Comparison of ENCODE assay signal across 32 mouse cellular contexts in genomic region chr1:97979422-97979821, GRCm38 (mm10).
"Had no signal": no experiment of that assay in that cellular context is flagged by ENCODE, and none has a peak within 500 bp of the region (broad histone marks: within the 10 kb centered on the region; RNA-seq: fewer than 3 reads in every experiment).

No protein-coding gene starts in this region.

- H3K9me3 ChIP-seq: limb, embryonic 12.5 days; limb, embryonic 13.5 days; limb, embryonic 15.5 days; liver, embryonic 12.5 days; liver, embryonic 13.5 days; liver, embryonic 15.5 days; lung, embryonic 15.5 days; megakaryocyte, embryonic 14.5 days; midbrain, embryonic 10.5 days; midbrain, embryonic 12.5 days; midbrain, embryonic 13.5 days; midbrain, embryonic 15.5 days; neural tube, embryonic 12.5 days; neural tube, embryonic 13.5 days had no signal

- H3K4me3 ChIP-seq: limb, embryonic 12.5 days; limb, embryonic 13.5 days; limb, embryonic 15.5 days; liver, embryonic 12.5 days; liver, embryonic 13.5 days; liver, embryonic 15.5 days; lung, embryonic 15.5 days; megakaryocyte, embryonic 14.5 days; midbrain, embryonic 10.5 days; midbrain, embryonic 12.5 days; midbrain, embryonic 13.5 days; midbrain, embryonic 15.5 days; myocyte; neural tube, embryonic 12.5 days; neural tube, embryonic 13.5 days had no signal

- H3K4me2 ChIP-seq: limb, embryonic 12.5 days; limb, embryonic 13.5 days; limb, embryonic 15.5 days; liver, embryonic 11.5 days; liver, embryonic 12.5 days; liver, embryonic 13.5 days; liver, embryonic 15.5 days; lung, embryonic 14.5 days; lung, embryonic 15.5 days; midbrain, embryonic 11.5 days; midbrain, embryonic 12.5 days; midbrain, embryonic 13.5 days; midbrain, embryonic 15.5 days; neural tube, embryonic 12.5 days; neural tube, embryonic 13.5 days had no signal

- H3K27ac ChIP-seq: limb, embryonic 12.5 days; limb, embryonic 13.5 days; limb, embryonic 15.5 days; liver, embryonic 12.5 days; liver, embryonic 13.5 days; liver, embryonic 14.5 days; liver, embryonic 15.5 days; lung, embryonic 15.5 days; macrophage; midbrain, embryonic 10.5 days; midbrain, embryonic 12.5 days; midbrain, embryonic 13.5 days; midbrain, embryonic 15.5 days; neural tube, embryonic 12.5 days; neural tube, embryonic 13.5 days had no signal

- H3K9ac ChIP-seq: limb, embryonic 12.5 days; limb, embryonic 13.5 days; limb, embryonic 15.5 days; liver, embryonic 12.5 days; liver, embryonic 13.5 days; liver, embryonic 14.5 days; liver, embryonic 15.5 days; liver, postnatal 0 days; lung, embryonic 14.5 days; lung, embryonic 15.5 days; midbrain, embryonic 12.5 days; midbrain, embryonic 13.5 days; midbrain, embryonic 15.5 days; neural tube, embryonic 12.5 days; neural tube, embryonic 13.5 days had no signal

- H3K27me3 ChIP-seq: limb, embryonic 12.5 days; limb, embryonic 13.5 days; limb, embryonic 15.5 days; lung, embryonic 15.5 days; megakaryocyte, embryonic 14.5 days; midbrain, embryonic 12.5 days; midbrain, embryonic 13.5 days; midbrain, embryonic 15.5 days; neural tube, embryonic 12.5 days; neural tube, embryonic 13.5 days had no signal

- H3K36me3 ChIP-seq: limb, embryonic 12.5 days; limb, embryonic 13.5 days; limb, embryonic 15.5 days; liver, embryonic 12.5 days; liver, embryonic 13.5 days; liver, embryonic 15.5 days; lung, embryonic 15.5 days; midbrain, embryonic 10.5 days; midbrain, embryonic 12.5 days; midbrain, embryonic 13.5 days; midbrain, embryonic 15.5 days; neural tube, embryonic 12.5 days; neural tube, embryonic 13.5 days had no signal

- ATAC-seq: liver, embryonic 12.5 days; liver, postnatal 0 days; lung, postnatal 0 days; midbrain, embryonic 13.5 days; midbrain, embryonic 15.5 days; midbrain, embryonic 16.5 days had no signal

- DNase-seq: left cerebral cortex, postnatal 4 days; liver; liver, embryonic 13.5 days; liver, postnatal 0 days; lung, adult 18-20 months; lung, adult 2 months; lung, embryonic 14.5 days; lung, postnatal 10 days; lung, postnatal 14 days; lung, postnatal 36 days; lung, postnatal 4 days; midbrain, embryonic 14.5 days had no signal
